Mouse (Mus musculus) gastrocnemius, adult 2 months (tissue): ENCODE measurements around the gene Zmat3. TPM values are rescaled to one million over a fixed set of nuclear protein-coding genes. Genes with fewer than 3 reads are reported as not detected.

Experiments used
- DNase-seq: peaks from one replicate; pipeline ENCODE4 v3.0.0; 2022
- H3K27ac ChIP-seq: fragments of 200-600 bp; 2 replicates; pipeline ENCODE4 v1.8.1; 2022; ENCODE audit warnings: mild to moderate bottlenecking
- H3K4me3 ChIP-seq: fragments of 200-600 bp; 2 replicates; pipeline ENCODE4 v1.8.1; 2022; ENCODE audit warnings: mild to moderate bottlenecking, moderate library complexity
- CTCF ChIP-seq: fragments of 200-600 bp; IDR thresholded peaks from 2 replicates; pipeline ENCODE4 v1.8.1; 2022; ENCODE audit warnings: antibody characterized with exemption, mild to moderate bottlenecking, moderate library complexity
- intact Hi-C: fragments of 180-260 bp; cut with DNase I; formaldehyde crosslinking; loops from one replicate; pipeline ENCODE4 v1.15.1; 2025
- long read RNA-seq, 2 experiments: library from polyadenylated mRNA; stranded (forward); transcript quantifications; one replicate each; pipeline ENCODE4 v2.0.0; 2021
- total RNA-seq, 2 experiments: library from RNA; stranded (reverse); gene quantifications; 2 replicates each; pipeline ENCODE4 v1.2.3; 2021

Zmat3 gene
- 1 to 10 TPM; 6.3 to 9.3 TPM for total RNA-seq
- long read RNA-seq, experiment 1, full-length matches to known transcripts, result 2 of 5 reads
- long read RNA-seq, experiment 1, partial matches to known transcripts, result 0 of 5 reads
- long read RNA-seq, experiment 1, other reads (novel, unspliced or antisense), result 3 of 5 reads
- long read RNA-seq, experiment 2, full-length matches to known transcripts, result 4 of 7 reads
- long read RNA-seq, experiment 2, partial matches to known transcripts, result 0 of 7 reads
- long read RNA-seq, experiment 2, other reads (novel, unspliced or antisense), result 3 of 7 reads

DNA sequence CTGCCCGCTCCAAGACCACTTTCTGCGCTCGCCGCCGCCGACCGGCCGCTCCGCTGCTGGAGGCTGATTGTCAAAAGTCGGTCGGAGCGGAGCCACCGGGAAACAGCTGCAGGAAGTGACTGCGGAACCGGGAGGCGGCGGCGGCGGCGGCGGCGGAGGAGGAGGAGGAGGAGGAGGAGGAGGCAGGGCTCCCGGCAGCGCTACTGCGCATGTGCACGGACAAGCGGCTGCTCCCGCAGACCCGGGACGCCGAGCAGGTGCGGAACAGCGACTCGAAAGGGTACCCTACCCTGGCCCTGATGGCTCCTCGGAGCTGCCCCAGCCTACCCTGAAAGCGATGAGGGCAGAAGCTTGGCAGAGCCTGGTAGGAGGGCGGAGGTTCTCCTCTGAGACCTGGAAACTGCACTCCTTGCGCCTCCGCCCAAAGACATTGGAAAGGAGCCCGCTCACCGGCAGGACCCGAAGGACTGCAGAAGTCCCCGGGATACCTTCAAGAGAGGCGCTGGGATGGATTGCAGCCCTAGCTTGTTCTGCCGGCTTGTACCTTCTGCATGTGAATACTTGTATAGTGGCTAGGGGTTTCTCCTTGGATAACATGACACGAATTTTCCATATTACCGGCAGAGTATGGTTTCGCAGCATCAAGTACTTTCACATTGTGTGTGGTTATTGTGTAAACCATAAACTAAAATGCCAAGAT is at the start of gene Zmat3:
Gene Zmat3, minus strand, starts transcription at position 469 of the 700 bp plus-strand sequence.
- intact Hi-C loops, result no loop called here
- peak within 1 kb of the TSS; percentile 72 for H3K4me3 ChIP-seq
- peak; percentile 95 for DNase-seq
- peak; percentile 55 for TF ChIP-seq CTCF
- H3K27ac ChIP-seq, result peak within 1 kb of the TSS; percentile 91

DNA sequence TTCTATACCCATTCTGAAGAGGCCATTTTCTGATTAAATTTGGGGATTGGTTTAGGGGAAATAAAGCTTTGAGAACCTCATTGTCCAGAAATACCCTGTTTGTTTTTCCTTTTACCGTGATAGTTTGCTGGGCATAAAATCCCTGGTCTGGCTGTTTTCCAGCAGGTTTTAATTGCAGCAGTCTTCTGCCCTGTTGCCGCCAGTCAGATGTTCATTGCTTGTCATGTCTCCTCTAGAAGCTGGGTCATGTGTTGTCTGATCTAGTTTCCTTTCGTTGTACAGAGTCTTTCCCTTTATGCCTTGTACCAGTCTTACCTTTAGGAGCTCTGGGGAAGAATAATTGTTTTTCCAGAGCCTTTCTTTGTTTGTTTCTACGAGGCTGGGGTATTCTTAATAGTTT is 48.6 kb upstream of the Zmat3 start:
- TF ChIP-seq CTCF, result no peak
- intact Hi-C loops, result no loop called here
- peak overlapping the region; percentile 34 for H3K4me3 ChIP-seq
- DNase-seq, result peak; percentile 28
- peak overlapping the region; percentile 70 for H3K27ac ChIP-seq

DNA sequence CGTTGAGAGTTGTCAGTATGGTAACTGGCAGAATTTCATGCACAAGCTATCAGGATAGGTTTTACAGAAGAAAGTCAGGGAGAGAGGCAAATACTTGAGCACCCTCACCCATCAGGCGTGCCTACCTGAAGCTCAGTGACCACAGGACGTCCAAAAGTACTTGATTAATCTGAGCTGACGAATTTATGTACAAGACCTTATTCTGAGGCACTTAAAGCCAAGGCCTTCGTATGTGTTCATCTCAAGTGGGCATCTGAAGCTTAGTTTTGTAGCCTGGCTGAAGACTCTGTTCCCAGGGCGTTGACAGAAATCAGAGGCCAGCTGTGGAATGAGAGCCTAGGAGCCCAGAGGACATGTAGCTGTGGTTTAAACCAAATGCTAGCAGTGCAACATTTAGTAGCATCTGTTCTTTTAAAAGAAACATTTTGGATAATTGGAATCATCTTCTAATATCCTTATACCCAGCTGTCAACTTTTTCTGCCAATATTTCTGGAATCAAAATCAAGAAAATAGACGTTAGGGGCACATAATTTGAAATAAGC is 46.8 kb upstream of the Zmat3 start:
- H3K27ac ChIP-seq, result peak overlapping the region; percentile 70
- TF ChIP-seq CTCF, result no peak
- no peak overlapping the region for H3K4me3 ChIP-seq
- intact Hi-C loops, result no loop called here
- no peak for DNase-seq

DNA sequence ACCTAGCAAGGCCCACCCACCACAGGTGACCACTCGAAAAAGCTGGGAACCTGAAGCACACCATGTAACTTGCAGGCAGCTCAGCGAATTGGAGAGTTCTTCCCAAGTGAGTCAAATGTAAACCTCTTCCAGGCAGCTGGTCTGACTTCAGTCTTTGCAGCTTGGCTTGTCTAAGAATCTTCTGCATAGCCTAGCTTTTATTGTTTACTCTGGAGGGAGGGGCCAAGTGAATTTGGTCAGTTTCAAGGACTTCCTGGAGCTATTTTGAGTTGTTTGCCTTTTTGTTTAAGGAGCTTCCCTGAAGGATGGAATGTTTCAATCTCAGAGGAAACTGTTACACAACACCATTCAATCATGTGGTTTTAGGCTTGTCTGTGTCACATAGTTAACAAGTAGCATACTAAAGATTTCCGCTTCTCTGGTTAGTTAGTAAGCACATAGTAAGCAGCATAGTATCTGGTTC is 43.0 kb upstream of the Zmat3 start:
- no peak overlapping the region for H3K4me3 ChIP-seq
- intact Hi-C loops, result no loop called here
- DNase-seq, result no peak
- no peak for TF ChIP-seq CTCF
- H3K27ac ChIP-seq, result peak overlapping the region; percentile 54

DNA sequence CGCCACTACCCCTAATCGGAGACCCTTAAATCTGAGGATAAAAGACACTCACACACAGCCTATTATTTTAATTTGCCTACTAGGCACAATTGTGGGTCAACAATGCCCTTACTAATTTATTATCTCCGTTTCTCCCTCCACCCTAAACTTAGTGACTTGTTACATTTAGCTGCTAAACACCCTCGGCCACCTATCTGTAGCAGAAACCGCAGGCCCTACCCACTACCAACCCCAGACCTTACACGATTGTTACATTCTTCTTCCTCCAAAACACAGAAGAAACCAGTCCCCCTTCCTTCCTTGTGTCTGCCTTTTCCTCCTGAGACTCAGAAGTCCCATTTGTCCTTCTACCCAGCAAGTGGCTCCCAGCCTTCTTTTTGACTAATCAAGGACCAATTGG is 41.0 kb upstream of the Zmat3 start:
- Histone ChIP-seq H3K27ac (no peak overlapping the region), H3K4me3 (no peak overlapping the region)
- no peak for TF ChIP-seq CTCF
- DNase-seq, result no peak
- intact Hi-C loops, result no loop called here

DNA sequence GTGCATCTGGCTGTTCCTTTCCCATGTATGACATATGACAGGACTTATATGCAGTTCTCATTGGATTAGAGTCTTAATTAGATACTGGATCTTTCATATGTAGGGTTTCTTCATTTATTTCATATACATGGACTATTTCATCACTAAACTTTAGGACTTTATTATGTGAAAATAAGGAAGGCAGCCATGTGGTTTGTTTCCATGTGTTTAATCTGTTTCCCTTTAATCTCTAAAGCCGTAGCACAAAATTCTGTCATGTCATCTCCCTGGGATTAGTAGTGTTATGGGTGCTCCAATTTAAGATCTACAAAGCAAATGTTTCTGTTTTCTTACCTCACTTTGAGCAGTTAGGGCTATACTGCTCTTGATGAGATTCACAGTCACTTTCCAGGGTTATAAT is 39.9 kb upstream of the Zmat3 start:
- TF ChIP-seq CTCF, result no peak
- no peak overlapping the region for H3K27ac ChIP-seq
- no peak for DNase-seq
- intact Hi-C loops, result no loop called here
- H3K4me3 ChIP-seq, result no peak overlapping the region

DNA sequence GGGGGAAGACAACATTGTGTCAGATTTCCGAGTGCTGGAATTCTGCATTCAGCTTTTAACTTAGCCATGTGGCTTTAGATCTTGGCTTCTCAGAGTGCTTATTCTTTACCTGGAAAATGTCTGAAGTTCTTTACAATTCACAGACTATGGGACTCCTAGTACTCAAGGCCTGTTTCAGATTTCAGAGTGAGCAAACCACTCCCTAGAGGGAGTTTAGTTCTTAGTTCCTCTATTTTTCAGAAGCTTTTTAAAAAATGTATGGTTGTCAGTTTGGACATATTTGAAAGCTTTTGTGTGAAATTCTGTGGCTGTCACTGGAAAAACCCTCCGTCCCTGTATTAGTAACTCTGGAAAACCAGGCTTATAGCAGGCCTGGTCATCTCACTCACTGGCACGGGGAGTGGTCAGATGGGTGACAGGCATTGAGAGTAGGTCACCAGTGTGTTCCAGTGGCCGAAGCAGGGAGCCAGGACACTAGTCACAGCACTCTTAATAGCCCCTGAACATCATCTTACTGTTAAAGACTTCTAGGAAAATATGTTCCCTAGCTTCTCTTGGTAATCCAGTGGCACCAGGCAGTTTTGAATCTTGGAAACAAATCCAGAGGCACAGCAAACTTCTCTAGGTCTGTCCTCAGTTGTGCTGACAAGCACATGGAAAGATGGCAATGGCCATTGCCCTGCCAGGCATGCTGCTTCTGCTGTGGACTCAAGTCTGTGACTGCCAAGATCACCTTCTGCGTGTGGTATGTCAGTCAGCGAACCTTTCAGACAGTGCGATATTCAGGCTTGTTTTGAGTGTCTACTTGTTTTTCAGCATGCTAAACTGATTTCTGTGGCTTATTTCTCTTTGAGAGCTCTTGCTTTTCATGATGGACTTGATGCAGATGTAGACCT is 37.4 kb upstream of the Zmat3 start:
- no peak for TF ChIP-seq CTCF
- DNase-seq, result peak; percentile 81
- peak overlapping the region; percentile 24 for H3K4me3 ChIP-seq
- intact Hi-C loops, result loop anchor here (2.0 kb wide), 1 partner anchor 14 kb away; no protein-coding TSS in a partner anchor
- H3K27ac ChIP-seq, result peak overlapping the region; percentile 69

DNA sequence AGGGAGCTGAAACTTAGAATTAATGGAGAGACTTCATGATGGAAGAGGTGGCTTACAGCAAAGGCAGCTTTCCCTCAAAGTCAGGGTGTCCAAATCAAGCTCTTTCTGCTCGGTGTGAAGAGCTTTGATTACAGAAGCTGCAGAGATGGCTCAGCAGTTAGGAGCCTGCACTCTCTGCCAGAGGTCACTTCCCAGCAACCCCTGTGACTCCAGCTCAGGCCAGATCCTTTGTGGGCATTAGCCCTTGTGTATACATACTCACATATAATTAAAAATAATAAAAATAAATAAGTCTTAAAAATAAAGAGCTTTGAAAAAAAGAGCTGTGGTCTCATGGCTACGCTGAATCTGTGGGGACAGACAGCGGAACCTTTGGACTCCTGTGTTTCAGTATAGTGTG is 35.8 kb upstream of the Zmat3 start:
- no peak for DNase-seq
- H3K27ac ChIP-seq, result peak overlapping the region; percentile 48
- no peak overlapping the region; the same call in 1 of the 2 replicates for H3K4me3 ChIP-seq
- intact Hi-C loops, result loop anchor here (2.0 kb wide), 1 partner anchor 51 kb away; no protein-coding TSS in a partner anchor
- TF ChIP-seq CTCF, result no peak

DNA sequence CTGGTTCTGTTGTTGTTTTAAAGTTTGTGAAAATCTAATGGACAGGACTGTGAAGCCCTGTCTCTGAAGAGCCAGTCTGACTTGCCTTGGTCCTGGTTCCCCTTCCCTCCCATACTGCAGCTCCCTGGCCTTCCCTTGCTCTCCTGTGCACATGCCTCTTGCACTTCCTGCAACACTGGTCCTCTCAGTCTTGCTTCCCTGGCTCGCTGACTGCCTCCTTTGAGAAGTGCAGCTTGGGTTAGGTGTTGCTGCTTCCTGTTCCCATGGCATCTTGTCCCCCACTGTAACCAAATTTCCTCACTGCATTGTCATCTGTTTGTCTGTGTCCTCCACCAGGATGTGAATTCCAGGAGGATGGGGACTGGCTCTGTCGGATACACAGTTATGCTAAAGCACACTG is 34.1 kb upstream of the Zmat3 start:
- no peak for DNase-seq
- no peak for TF ChIP-seq CTCF
- H3K27ac ChIP-seq, result peak overlapping the region; percentile 91
- intact Hi-C loops, result loop anchor here (2.0 to 5.0 kb wide), 2 partner anchors 53 to 112 kb away; partner anchors contain the start of gene Zfp639
- H3K4me3 ChIP-seq, result peak overlapping the region; percentile 15; the same call in 1 of the 2 replicates

DNA sequence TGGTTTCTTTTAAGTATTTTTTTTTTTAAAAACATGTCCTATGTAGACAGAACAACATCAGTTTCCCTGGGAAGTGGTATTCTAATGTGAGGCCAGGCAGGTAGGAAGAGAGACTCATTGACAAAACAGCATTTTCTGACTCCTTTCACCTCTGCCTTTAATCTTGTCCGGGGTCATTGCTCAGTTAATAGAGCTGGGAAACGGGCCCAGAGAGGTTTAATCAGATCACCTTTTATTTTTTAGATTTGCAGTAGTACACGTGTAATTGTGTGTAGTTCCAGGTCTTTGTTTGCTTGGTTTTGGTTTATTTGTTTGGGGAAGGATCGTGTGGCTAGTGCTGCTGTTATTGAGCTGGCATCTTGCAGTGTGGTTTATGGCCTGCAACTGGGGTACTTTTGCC is 33.6 kb upstream of the Zmat3 start:
- Histone ChIP-seq H3K4me3 (peak overlapping the region; percentile 15; the same call in 1 of the 2 replicates), H3K27ac (peak overlapping the region; percentile 91)
- intact Hi-C loops, result loop anchor here (5.0 kb wide), 1 partner anchor 113 kb away; the partner anchor contains the start of gene Zfp639
- DNase-seq, result no peak
- no peak for TF ChIP-seq CTCF

DNA sequence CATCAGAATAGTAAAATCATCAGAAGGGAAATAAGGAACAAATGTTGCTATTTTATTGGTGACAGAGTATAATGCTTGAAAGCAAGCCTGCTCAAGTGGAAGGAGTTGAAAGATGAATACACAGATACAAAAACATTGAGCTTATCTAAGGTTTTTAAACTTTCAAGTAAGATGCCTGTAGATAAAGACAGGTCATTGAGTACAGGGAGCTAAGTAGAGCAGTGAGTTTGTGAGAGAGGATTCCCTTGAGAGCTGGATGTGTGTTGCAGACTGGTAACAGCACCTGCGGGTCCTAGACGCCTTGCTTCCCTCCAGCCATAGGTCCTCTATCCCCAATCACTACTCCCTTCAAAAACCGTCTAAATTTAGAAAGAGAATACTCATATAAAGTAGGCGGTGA is 32.8 kb upstream of the Zmat3 start:
- no peak for DNase-seq
- Histone ChIP-seq H3K27ac (peak overlapping the region; percentile 91), H3K4me3 (peak overlapping the region; percentile 96)
- TF ChIP-seq CTCF, result no peak
- intact Hi-C loops, result loop anchor here (5.0 kb wide), 1 partner anchor 114 kb away; the partner anchor contains the start of gene Zfp639

DNA sequence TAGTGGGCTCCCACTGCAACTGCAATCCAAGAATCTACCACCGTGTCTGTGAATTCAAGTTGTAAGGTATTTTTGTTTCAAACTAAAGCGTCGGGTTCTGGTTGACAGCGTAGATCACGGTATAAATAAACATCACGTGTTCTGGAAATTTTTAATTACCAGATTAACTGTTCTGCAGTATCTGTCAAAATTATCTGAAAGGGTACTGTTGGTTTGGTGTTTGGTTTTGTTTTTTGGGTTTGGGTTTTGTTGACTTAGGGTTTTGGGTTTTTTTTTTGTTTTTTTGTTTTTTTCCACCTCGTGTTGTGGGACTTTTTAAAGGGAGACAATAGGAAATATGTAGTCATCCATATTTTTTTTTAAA is 32.3 kb upstream of the Zmat3 start:
- peak overlapping the region; percentile 96 for H3K4me3 ChIP-seq
- intact Hi-C loops, result loop anchor here (5.0 kb wide), 1 partner anchor 114 kb away; the partner anchor contains the start of gene Zfp639
- DNase-seq, result no peak
- peak overlapping the region; percentile 91 for H3K27ac ChIP-seq
- TF ChIP-seq CTCF, result no peak
